Mouse (Mus musculus): ENCODE measurements at regions not wholly inside any gene's neighbourhood (a gene's known extent, or its start where the extent isn't known, plus 50 kb on each side); places are given as distances from the start of the nearest gene placed in this dataset.

- DNase-seq (ENCODE audit: low spot score), result no peak
Measured at GRCm38 (mm10) chr12:97529556-97529955, 729.7 kb downstream of the Galc start.

- DNase-seq (ENCODE audit: low spot score), result no peak
Measured at GRCm38 (mm10) chr12:97525931-97526330, 733.3 kb downstream of the Galc start.

GRCm38 (mm10) chr12:97519834-97520489, 739.3 kb downstream of the Galc start:
- DNase-seq (ENCODE audit: low spot score), result no peak

GRCm38 (mm10) chr12:97517534-97517933, 741.7 kb downstream of the Galc start:
- peak; percentile 9 for DNase-seq (ENCODE audit: low spot score)

- DNase-seq (ENCODE audit: low spot score), result no peak
Measured at GRCm38 (mm10) chr12:97515805-97516204, 743.5 kb downstream of the Galc start.

- DNase-seq (ENCODE audit: low spot score), result no peak
Measured at GRCm38 (mm10) chr12:97511866-97512265, 747.4 kb downstream of the Galc start.

GRCm38 (mm10) chr12:97501441-97501840, 757.8 kb downstream of the Galc start:
- DNase-seq (ENCODE audit: low spot score), result no peak

GRCm38 (mm10) chr12:97483559-97483958, 775.7 kb downstream of the Galc start:
- DNase-seq (ENCODE audit: low spot score), result no peak

- peak; percentile 27 for DNase-seq (ENCODE audit: low spot score)
Measured at GRCm38 (mm10) chr12:97476466-97477250, 782.6 kb downstream of the Galc start.

- DNase-seq (ENCODE audit: low spot score), result peak; percentile 74
Measured at GRCm38 (mm10) chr12:97475751-97476150, 783.5 kb downstream of the Galc start.

- no peak for DNase-seq (ENCODE audit: low spot score)
Measured at GRCm38 (mm10) chr12:97469183-97469582, 790.1 kb downstream of the Galc start.

GRCm38 (mm10) chr12:97436141-97436540, 823.1 kb downstream of the Galc start:
- no peak for DNase-seq (ENCODE audit: low spot score)

- DNase-seq (ENCODE audit: low spot score), result no peak
Measured at GRCm38 (mm10) chr12:97434021-97434420, 825.2 kb downstream of the Galc start.

GRCm38 (mm10) chr12:97432704-97433103, 826.6 kb downstream of the Galc start:
- no peak for DNase-seq (ENCODE audit: low spot score)

GRCm38 (mm10) chr12:97428252-97428651, 831.0 kb downstream of the Galc start:
- DNase-seq (ENCODE audit: low spot score), result no peak

- DNase-seq (ENCODE audit: low spot score), result no peak
Measured at GRCm38 (mm10) chr12:97424726-97425125, 834.5 kb downstream of the Galc start.

- no peak for DNase-seq (ENCODE audit: low spot score)
Measured at GRCm38 (mm10) chr12:97403440-97403839, 855.8 kb downstream of the Galc start.

GRCm38 (mm10) chr12:97402412-97403396, 856.6 kb downstream of the Galc start:
- no peak for DNase-seq (ENCODE audit: low spot score)

GRCm38 (mm10) chr12:97398582-97398945, 860.7 kb downstream of the Galc start:
- no peak for DNase-seq (ENCODE audit: low spot score)

GRCm38 (mm10) chr12:97397850-97398581, 861.2 kb downstream of the Galc start:
- no peak for DNase-seq (ENCODE audit: low spot score)

- no peak for DNase-seq (ENCODE audit: low spot score)
Measured at GRCm38 (mm10) chr12:97361804-97362203, 897.5 kb downstream of the Galc start.

- no peak for DNase-seq (ENCODE audit: low spot score)
Measured at GRCm38 (mm10) chr12:97360656-97361055, 898.6 kb downstream of the Galc start.

Measured in embryo, embryonic 10.5 days (tissue).